Mouse (Mus musculus) lung, postnatal 0 days (tissue): ENCODE data around the gene Olfr694.
"Not testable (repeated sequence)": the region's sequence is repeated elsewhere in the genome, so short reads cannot be mapped to it uniquely, and the experiment has no call there.

Experiments used
- CTCF ChIP-seq: IDR thresholded peaks from 2 replicates; pipeline ENCODE4 v1.5.1; 2016; ENCODE audit warnings: antibody characterized with exemption, mild to moderate bottlenecking
- EP300 ChIP-seq: IDR thresholded peaks from 2 replicates; pipeline ENCODE4 v1.6.1; 2016; ENCODE audit warnings: antibody characterized with exemption, mild to moderate bottlenecking, control low read depth

GRCm38 (mm10) chr7:106707705-106708104 is 16.1 kb upstream of the Olfr694 start:
- TF ChIP-seq CTCF, EP300: not testable (repeated sequence)
